Mouse (Mus musculus) ovary, adult 18-20 months (tissue): Measurements from ENCODE around the gene Ikzf1.

ENCODE experiments used
- DNase-seq: peaks from one replicate; pipeline ENCODE4 v3.0.0; 2022; ENCODE audit warnings: low spot score, mixed read lengths

Ikzf1 gene

GRCm38 (mm10) chr11:11684930-11685852, at the start of gene Ikzf1:
Ikzf1 (plus strand) TSS chr11:11685003.
- no peak for DNase-seq

- no peak for DNase-seq
Observed at GRCm38 (mm10) chr11:11644303-11644702, 40.5 kb upstream of the Ikzf1 start.

- DNase-seq = no peak
Observed at GRCm38 (mm10) chr11:11656388-11656787, 28.4 kb upstream of the Ikzf1 start.

- no peak for DNase-seq
Observed at GRCm38 (mm10) chr11:11656995-11657530, 27.7 kb upstream of the Ikzf1 start.

- DNase-seq = no peak
Observed at GRCm38 (mm10) chr11:11657634-11658033, 27.2 kb upstream of the Ikzf1 start.

GRCm38 (mm10) chr11:11658834-11659233, 26.0 kb upstream of the Ikzf1 start:
- no peak for DNase-seq

- no peak for DNase-seq
Observed at GRCm38 (mm10) chr11:11660651-11661050, 24.2 kb upstream of the Ikzf1 start.

GRCm38 (mm10) chr11:11667254-11667921, 17.4 kb upstream of the Ikzf1 start:
- no peak for DNase-seq

GRCm38 (mm10) chr11:11667922-11668290, 16.9 kb upstream of the Ikzf1 start:
- DNase-seq = no peak

- DNase-seq = no peak
Observed at GRCm38 (mm10) chr11:11672974-11673373, 11.8 kb upstream of the Ikzf1 start.

GRCm38 (mm10) chr11:11675063-11675462, 9.7 kb upstream of the Ikzf1 start:
- no peak for DNase-seq

- no peak for DNase-seq
Observed at GRCm38 (mm10) chr11:11676068-11676741, 8.6 kb upstream of the Ikzf1 start.

GRCm38 (mm10) chr11:11677165-11677564, 7.6 kb upstream of the Ikzf1 start:
- no peak for DNase-seq

- DNase-seq = no peak
Observed at GRCm38 (mm10) chr11:11678972-11679371, 5.8 kb upstream of the Ikzf1 start.

- DNase-seq = no peak
Observed at GRCm38 (mm10) chr11:11684056-11684929, 510 bp upstream of the Ikzf1 start.

- DNase-seq = peak; percentile 6
Observed at GRCm38 (mm10) chr11:11685853-11686395, 1.1 kb downstream of the Ikzf1 start.

- no peak for DNase-seq
Observed at GRCm38 (mm10) chr11:11686569-11687051, 1.8 kb downstream of the Ikzf1 start.

GRCm38 (mm10) chr11:11687551-11688185, 2.9 kb downstream of the Ikzf1 start:
- DNase-seq = no peak

- DNase-seq = no peak
Observed at GRCm38 (mm10) chr11:11688766-11689330, 4.0 kb downstream of the Ikzf1 start.

- no peak for DNase-seq
Observed at GRCm38 (mm10) chr11:11689701-11690058, 4.9 kb downstream of the Ikzf1 start.
